Mouse (Mus musculus) limb, embryonic 12.5 days (tissue): ENCODE measurements around the gene Ppp3r1. TPM values are rescaled to one million over a fixed set of nuclear protein-coding genes. Genes with fewer than 3 reads are reported as not detected.

ENCODE experiments used
- ATAC-seq: fragments of 200-750 bp; cut with Nextera tagmentation; 2 replicates; pipeline ENCODE4 v1.8.0; 2017; ENCODE audit warnings: low read depth, moderate TSS enrichment; ENCODE audit not compliant: insufficient number of reproducible peaks, insufficient read depth, low FRiP score, low TSS enrichment
- H3K27ac ChIP-seq: fragments of 300-500 bp; sonication (generic); 2 replicates; pipeline ENCODE4 v1.5.1; 2016; ENCODE audit warnings: mild to moderate bottlenecking, moderate library complexity
- H3K27me3 ChIP-seq: fragments of 300-500 bp; sonication (generic); 2 replicates; pipeline ENCODE4 v1.6.1; 2016; ENCODE audit warnings: mild to moderate bottlenecking, moderate library complexity
- H3K36me3 ChIP-seq: fragments of 300-500 bp; sonication (generic); 2 replicates; pipeline ENCODE4 v1.6.1; 2016; ENCODE audit warnings: mild to moderate bottlenecking, moderate library complexity
- H3K4me1 ChIP-seq: fragments of 300-500 bp; sonication (generic); replicated peaks from 2 replicates; pipeline ENCODE4 v1.6.1; 2016
- H3K4me2 ChIP-seq: fragments of 300-500 bp; sonication (generic); 2 replicates; pipeline ENCODE4 v1.6.1; 2016; ENCODE audit warnings: mild to moderate bottlenecking, moderate library complexity
- H3K4me3 ChIP-seq: fragments of 300-500 bp; sonication (generic); replicated peaks from 2 replicates; pipeline ENCODE4 v1.5.1; 2016; ENCODE audit warnings: mild to moderate bottlenecking
- H3K9ac ChIP-seq: fragments of 300-500 bp; sonication (generic); replicated peaks from 2 replicates; pipeline ENCODE4 v1.6.1; 2016; ENCODE audit warnings: mild to moderate bottlenecking, moderate library complexity
- H3K9me3 ChIP-seq: fragments of 300-500 bp; sonication (generic); 2 replicates; pipeline ENCODE4 v1.6.1; 2016; ENCODE audit warnings: mild to moderate bottlenecking, moderate library complexity
- WGBS: fragments of 180-500 bp; shearing (Covaris S2); methylation state at CpG from one replicate; pipeline ENCODE4 v1.1.7; 2016; 5-methylcytosine and 5-hydroxymethylcytosine counted together
- polyA plus RNA-seq: library from polyadenylated mRNA; unstranded; fragments of >200 nt; fragmentation: Nextera tagmentation; extraction: Ambion mirVana; gene quantifications from 2 replicates; pipeline ENCODE4 v1.2.1, GENCODE M21; 2016

Ppp3r1 gene
- polyA plus RNA-seq, result 86.9 and 88.6 TPM in 2 replicates

DNA sequence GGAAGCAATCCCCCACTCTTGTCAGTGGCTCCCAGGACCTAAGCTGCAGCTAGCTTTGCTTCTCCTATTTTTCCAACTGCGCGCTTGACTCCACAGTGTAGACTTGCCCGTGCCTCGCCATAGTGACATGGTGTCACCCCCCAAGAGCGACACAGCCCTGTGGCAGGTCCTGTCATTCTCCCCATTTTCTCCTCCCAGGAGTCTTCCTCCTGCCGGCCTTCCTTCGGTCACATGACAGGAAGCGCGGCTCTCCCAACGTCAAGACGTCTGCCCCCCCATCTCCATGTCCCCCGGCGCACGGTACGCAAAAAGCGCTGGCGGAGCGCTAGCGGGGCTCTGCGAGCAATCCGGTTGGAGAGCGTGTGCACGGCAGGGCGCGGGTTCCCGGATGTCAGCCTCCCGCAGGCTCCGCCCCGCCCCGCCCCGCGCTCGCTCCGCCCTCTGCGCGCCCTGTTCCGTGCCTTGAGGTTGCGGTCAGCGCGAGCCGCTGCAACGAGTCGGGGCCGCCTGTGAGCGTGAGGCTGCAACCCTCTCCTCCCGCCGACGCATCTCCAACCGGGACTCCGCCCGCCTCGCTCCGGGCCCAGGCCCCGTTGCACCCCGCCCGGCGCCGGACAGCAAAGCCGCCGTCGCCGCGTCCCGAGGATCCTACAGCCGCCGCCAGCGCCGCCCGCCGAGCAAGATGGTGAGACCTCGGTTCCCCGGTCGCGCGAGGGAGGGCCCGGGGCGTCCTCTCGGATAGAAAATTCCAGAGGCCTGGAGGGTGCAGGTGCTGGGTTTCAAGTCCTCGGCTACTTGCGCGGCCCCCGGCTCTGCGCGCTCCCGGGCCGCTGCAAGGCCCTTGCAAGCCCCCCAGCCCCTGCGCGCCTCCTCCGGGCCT lies at the start of gene Ppp3r1:
TSS of gene Ppp3r1 (plus strand) at position 406 of the 880 bp plus-strand sequence.
- Histone ChIP-seq H3K4me2 (peak within 1 kb of the TSS; percentile 73), H3K4me3 (peak within 1 kb of the TSS; percentile 96), H3K27me3 (no peaks in the 10 kb centered on the region), H3K9me3 (no peaks in the 10 kb centered on the region), H3K4me1 (peaks cover 23% of the 10 kb centered on the region), H3K36me3 (no peaks in the 10 kb centered on the region), H3K9ac (peak within 1 kb of the TSS; percentile 98), H3K27ac (peak within 1 kb of the TSS; percentile 97)
- ATAC-seq, result peak; percentile 99
- WGBS, result under 1% methylated on average over 72 of the region's 89 CpGs

DNA sequence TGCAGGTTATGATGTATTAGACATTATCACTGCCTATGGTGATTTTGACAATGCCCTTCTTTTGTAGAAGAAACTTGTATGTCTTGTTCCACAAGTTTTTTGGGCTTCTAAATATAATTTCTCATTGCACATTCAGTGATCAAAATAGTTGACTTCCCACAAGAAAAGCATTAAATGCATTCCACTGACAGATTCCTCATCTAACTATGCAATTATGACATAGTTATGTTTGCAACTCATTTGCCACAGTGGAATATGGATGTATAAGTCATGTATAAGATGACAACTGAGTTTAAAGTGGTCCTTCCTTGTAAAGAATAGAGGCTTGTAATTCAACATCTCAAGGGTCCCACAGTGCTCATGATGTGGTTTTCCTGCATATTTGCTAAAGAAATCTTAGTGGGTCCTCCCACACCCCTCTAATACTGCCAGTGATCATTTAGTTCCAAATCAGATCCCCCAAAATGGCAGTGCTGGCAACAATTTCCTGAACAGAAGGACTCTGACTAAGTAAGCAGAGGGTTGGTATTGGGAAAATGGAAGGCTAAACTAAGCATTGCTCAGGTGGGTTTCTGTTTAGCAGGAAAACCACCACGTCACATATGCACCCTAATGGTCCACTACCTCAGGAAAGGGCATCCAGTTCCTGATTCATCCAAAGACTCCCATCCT lies 46.5 kb upstream of the Ppp3r1 start:
- ATAC-seq, result no peak
- Histone ChIP-seq H3K4me2 (no peak overlapping the region), H3K4me1 (no peaks in the 10 kb centered on the region), H3K9me3 (0 out of 2 replicates have a peak, but pooled peaks cover 5% of the 10 kb centered on the region), H3K27ac (no peak overlapping the region), H3K4me3 (no peak overlapping the region), H3K27me3 (no peaks in the 10 kb centered on the region), H3K9ac (no peak overlapping the region), H3K36me3 (no peaks in the 10 kb centered on the region)
- 75% methylated on average over 1 of the region's 1 CpGs for WGBS

DNA sequence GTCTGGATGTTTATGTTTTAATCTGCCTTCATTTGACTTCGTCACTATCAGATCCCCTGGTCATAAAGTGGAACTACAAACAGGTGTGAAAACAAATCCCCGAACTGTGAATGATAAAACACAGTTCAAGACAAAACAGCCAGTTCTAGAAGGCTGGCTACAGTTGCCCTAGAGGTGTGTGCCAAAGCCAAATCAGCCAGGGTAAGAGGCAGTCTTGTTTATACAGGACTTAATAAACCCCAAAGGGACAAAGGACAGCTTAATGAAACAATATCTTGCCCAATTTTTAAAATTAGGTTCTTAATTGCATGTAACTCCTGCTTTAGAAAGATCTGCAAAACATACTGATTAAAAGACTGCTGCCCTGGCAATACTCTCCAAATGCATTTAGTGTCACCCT lies 32.6 kb upstream of the Ppp3r1 start:
- ATAC-seq, result no peak
- no peak overlapping the region for H3K4me3 ChIP-seq
- H3K27ac ChIP-seq, result no peak overlapping the region
- no peak overlapping the region for H3K4me2 ChIP-seq
- WGBS, result 44% methylated on average over 2 of the region's 2 CpGs
- H3K27me3 ChIP-seq, result 0 out of 2 replicates have a peak, but pooled peaks cover 5% of the 10 kb centered on the region
- H3K9ac ChIP-seq, result no peak overlapping the region
- no peaks in the 10 kb centered on the region for H3K36me3 ChIP-seq
- no peaks in the 10 kb centered on the region for H3K9me3 ChIP-seq
- no peaks in the 10 kb centered on the region for H3K4me1 ChIP-seq

DNA sequence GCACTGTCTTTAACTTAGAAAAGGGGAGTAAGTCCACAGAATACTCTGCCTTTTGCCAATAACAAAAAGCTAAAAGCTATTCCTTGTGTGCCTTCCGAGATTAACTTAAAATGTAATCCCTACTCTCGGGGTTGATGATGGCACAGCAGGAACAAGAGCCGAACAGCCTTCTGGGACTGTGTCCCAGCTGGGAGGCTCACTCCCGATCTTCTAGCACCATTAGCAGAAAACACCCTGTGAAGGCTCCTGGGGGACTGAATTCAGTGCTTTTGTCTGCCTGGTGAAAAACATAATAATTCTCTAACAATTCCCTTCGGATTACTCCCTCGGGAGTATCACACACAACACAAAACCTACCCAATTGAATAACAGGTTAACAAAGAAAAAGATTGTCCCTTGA lies 23.4 kb upstream of the Ppp3r1 start:
- no peak for ATAC-seq
- Histone ChIP-seq H3K4me3 (no peak overlapping the region), H3K9me3 (no peaks in the 10 kb centered on the region), H3K4me2 (no peak overlapping the region), H3K4me1 (peaks cover 9% of the 10 kb centered on the region), H3K27me3 (0 out of 2 replicates have a peak, but pooled peaks cover 5% of the 10 kb centered on the region), H3K36me3 (no peaks in the 10 kb centered on the region), H3K9ac (no peak overlapping the region), H3K27ac (no peak overlapping the region)
- WGBS, result 49% methylated on average over 6 of the region's 6 CpGs

DNA sequence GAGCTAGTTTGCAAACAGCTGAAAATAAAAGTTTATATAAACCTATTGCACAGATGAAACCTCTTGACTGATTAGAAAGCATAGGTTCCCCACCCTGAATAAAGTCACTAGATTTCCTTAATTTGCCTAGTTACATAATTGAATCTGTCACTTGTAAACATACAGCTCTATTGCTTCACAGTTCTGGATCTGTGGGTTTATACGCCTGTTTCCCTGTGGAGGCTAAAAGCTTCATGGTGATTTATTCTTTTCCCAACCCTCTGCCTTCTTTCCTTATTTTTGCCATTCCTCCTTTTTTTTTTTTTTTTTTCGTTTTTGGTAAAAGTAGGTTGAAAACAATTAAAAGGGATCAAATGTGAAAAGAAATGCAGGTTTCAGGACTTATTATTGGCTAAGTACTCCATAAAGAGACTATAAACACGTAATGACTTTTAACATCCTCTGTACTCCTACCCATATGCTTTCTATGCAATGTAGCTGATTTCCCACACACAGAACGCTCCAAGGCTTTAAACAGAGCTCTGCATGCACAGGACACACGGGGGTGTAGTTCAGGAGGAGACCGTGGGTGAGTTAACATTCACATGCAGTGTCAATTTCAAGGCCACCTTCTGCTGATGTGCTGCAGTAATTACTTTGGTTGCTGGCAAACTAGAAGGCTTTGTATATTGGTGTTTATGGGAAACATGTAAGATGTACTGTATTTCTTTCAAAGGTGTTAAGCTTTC lies 20.6 kb upstream of the Ppp3r1 start:
- Histone ChIP-seq H3K4me2 (no peak overlapping the region), H3K4me1 (peaks cover 9% of the 10 kb centered on the region), H3K9me3 (no peaks in the 10 kb centered on the region), H3K4me3 (no peak overlapping the region), H3K9ac (no peak overlapping the region), H3K27me3 (no peaks in the 10 kb centered on the region), H3K27ac (no peak overlapping the region), H3K36me3 (no peaks in the 10 kb centered on the region)
- WGBS, result 33% methylated on average over 6 of the region's 6 CpGs
- ATAC-seq, result no peak

DNA sequence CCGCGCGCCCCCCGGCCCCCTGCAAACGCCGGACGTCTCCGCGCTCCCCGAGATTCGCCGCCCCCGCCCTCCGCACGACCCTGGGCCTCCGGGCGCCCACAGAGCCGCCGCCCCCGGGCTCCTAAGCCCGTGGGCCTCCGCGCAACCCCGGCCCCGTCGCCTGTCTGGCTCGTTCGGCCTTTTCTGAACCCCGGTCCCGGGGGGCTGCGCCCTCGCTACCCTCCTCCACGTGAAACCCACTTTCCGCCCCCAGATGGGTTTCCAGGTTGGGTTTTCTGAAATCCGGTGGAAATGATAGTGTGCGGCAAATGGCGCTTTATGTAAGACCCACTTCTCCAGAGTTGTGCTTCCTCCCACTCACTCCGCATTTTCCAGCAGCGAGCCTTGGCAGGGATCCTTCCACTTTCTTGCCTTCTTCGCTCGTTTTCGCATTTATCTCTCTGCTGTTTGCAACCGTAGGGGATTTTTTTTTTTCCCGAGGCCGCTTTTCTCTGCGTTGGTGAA lies 727 bp downstream of the Ppp3r1 start:
- peak overlapping the region; percentile 96 for H3K4me3 ChIP-seq
- H3K27me3 ChIP-seq, result no peaks in the 10 kb centered on the region
- peak overlapping the region; percentile 97 for H3K27ac ChIP-seq
- 2% methylated on average over 45 of the region's 46 CpGs for WGBS
- H3K9ac ChIP-seq, result peak overlapping the region; percentile 98
- H3K36me3 ChIP-seq, result no peaks in the 10 kb centered on the region
- no peaks in the 10 kb centered on the region for H3K9me3 ChIP-seq
- peaks cover 25% of the 10 kb centered on the region for H3K4me1 ChIP-seq
- peak overlapping the region; percentile 73 for H3K4me2 ChIP-seq
- ATAC-seq, result peak; percentile 11; the same call in 1 of the 2 replicates

DNA sequence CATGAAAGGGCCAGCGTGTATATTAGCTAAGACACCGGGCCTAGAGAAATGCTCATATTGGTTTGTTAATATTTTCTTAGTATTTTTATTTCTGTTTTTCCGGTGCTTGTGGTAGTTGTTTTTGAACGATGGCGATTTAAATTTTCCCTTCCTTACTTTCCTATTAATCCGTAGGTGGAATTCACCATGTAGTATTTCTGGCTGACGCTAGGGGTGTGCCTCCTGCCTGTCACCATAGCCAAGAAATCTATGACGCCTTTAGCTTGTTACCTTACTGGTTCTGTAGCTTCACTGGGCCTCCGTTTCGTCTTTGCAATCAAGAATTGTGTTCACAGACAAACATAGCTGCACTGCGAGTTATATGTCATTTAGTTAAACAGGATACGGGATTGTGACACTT lies 1.2 kb downstream of the Ppp3r1 start:
- Histone ChIP-seq H3K4me1 (peaks cover 25% of the 10 kb centered on the region), H3K9ac (peak overlapping the region; percentile 98), H3K27me3 (no peaks in the 10 kb centered on the region), H3K36me3 (no peaks in the 10 kb centered on the region), H3K9me3 (no peaks in the 10 kb centered on the region), H3K4me2 (peak overlapping the region; percentile 73), H3K27ac (peak overlapping the region; percentile 97), H3K4me3 (peak overlapping the region; percentile 96)
- no peak for ATAC-seq
- WGBS, result 2% methylated on average over 12 of the region's 12 CpGs

DNA sequence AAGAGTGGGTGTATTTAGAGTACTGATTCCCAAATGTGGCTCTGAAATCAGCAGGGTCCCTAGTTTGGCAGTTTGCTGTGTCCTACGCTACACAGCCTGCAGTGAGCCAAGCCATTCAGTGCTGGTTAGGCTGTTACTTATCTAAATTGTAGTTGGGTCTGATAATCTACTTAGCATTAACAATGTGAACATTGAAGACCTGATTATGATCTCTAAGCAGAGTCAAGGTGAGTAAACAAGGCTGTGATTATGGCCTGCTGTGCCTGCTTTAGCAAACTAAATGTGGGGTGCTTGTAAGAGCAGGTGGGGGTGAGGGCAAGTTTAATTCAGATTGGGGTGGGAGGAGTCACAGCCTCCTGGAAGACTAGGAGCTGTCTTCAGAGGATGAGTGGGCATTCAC lies 4.9 kb downstream of the Ppp3r1 start:
- Histone ChIP-seq H3K27ac (no peak overlapping the region), H3K36me3 (no peaks in the 10 kb centered on the region), H3K27me3 (no peaks in the 10 kb centered on the region), H3K4me3 (no peak overlapping the region), H3K4me1 (peaks cover 36% of the 10 kb centered on the region), H3K9me3 (no peaks in the 10 kb centered on the region), H3K4me2 (no peak overlapping the region), H3K9ac (no peak overlapping the region)
- ATAC-seq, result no peak
- WGBS, result 87% methylated on average over 1 of the region's 1 CpGs

DNA sequence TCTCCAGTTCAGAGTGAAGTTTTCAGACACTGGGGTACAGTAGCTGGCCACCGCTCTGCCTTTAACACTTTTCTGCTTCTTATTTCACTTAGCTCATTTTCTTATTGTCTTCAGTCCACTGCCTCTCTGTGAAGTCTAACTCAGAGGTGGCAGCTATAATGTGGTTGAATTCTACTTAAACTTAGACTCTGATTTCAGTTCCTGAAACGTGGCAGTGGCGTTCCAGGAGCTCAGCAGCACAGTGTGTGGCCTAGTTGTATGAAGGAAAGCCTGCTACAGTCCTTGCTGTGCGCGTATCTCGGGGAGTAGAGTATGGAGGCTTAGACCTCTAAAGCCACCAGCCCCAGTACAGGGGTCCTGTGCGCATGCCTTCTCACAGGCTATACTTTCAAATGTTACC lies 7.6 kb downstream of the Ppp3r1 start:
- Histone ChIP-seq H3K9ac (no peak overlapping the region), H3K4me1 (peaks cover 27% of the 10 kb centered on the region), H3K36me3 (no peaks in the 10 kb centered on the region), H3K4me3 (no peak overlapping the region), H3K9me3 (no peaks in the 10 kb centered on the region), H3K27ac (no peak overlapping the region), H3K4me2 (no peak overlapping the region), H3K27me3 (no peaks in the 10 kb centered on the region)
- WGBS, result 93% methylated on average over 7 of the region's 7 CpGs
- ATAC-seq, result no peak

DNA sequence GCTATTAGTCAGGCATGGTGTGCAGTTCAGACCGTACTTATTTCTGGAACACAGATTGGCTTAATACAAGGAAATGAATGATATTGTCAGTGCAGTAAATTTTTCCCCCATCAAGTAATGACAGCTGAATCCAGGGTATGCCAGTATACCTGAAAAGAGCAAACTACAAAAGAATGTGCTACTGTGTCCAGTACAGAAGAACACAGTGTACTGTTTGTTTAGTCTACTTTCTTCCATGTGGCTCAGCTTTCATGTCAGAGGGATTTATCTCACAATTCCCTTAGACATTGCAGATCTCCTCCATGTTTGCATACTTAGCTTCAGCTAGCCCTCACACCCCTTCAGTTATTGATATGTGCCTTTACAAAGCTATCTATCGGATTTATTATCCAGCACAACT lies 10.2 kb downstream of the Ppp3r1 start:
- Histone ChIP-seq H3K4me1 (peaks cover 14% of the 10 kb centered on the region), H3K9ac (no peak overlapping the region), H3K27me3 (no peaks in the 10 kb centered on the region), H3K4me3 (no peak overlapping the region), H3K9me3 (no peaks in the 10 kb centered on the region), H3K27ac (no peak overlapping the region), H3K36me3 (peaks cover 11% of the 10 kb centered on the region; the same call in 1 of the 2 replicates), H3K4me2 (no peak overlapping the region)
- 95% methylated on average over 2 of the region's 2 CpGs for WGBS
- ATAC-seq, result no peak
